Mouse (Mus musculus) urinary bladder, adult 2 months (tissue): ENCODE data around the gene Fstl4. TPM values are rescaled to one million over a fixed set of nuclear protein-coding genes. Genes with fewer than 3 reads are reported as not detected.

ENCODE experiments used
- DNase-seq: peaks from one replicate; pipeline ENCODE4 v3.0.0; 2022; ENCODE audit warnings: low spot score
- polyA plus RNA-seq: library from polyadenylated mRNA; depleted of rRNA; stranded (reverse); fragments of >200 nt; gene quantifications from 2 replicates; pipeline ENCODE4 v1.2.3, GENCODE M21; 2012

Gene Fstl4
- polyA plus RNA-seq, 1 experiment: 0.50 TPM

- no peak for DNase-seq
Measured at GRCm38 (mm10) chr11:52910788-52911187, 146.4 kb downstream of the Fstl4 start.

DNA sequence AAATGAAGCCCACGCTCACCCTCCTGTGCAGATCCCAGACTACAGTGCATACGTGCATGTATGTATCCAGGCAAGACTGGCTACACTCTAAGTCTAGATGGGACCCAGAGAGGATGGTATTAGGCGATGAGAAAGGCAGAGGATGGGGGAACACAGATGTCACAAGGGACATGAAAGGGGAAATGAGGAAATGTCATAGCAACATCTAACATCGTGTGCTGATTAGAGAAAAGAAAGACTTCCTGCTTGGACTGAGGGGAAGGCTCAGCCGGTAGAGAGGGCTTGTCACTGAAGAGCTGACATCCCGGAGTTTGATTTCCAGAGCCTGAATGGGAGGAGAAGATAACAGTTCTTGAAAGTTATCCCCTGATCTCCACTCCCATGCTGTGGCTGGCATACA lies 150.0 kb downstream of the Fstl4 start:
- no peak for DNase-seq

GRCm38 (mm10) chr11:52915648-52916047 lies 151.2 kb downstream of the Fstl4 start:
- DNase-seq: no peak

- DNase-seq: no peak
Measured at GRCm38 (mm10) chr11:52919231-52919960, 155.0 kb downstream of the Fstl4 start.

DNA sequence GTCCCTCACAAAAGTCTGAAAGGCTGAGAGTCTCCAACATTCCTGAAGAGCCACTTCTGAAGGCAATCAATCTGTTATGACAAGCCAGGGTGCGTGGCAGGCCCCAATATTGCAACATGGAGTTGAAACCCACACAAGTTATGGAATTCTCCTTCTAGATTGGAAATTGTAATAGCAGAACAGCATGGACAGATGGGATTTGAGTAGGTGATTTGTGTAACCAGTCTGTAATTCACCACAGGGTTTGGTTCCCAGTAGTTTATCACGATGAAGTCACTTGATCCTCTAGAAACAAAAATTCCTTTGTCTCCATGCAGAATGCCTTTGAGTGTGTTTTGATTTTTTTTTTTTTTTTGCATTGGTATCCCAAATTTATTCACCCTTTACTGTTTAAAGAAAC lies 159.8 kb downstream of the Fstl4 start:
- DNase-seq: no peak

DNA sequence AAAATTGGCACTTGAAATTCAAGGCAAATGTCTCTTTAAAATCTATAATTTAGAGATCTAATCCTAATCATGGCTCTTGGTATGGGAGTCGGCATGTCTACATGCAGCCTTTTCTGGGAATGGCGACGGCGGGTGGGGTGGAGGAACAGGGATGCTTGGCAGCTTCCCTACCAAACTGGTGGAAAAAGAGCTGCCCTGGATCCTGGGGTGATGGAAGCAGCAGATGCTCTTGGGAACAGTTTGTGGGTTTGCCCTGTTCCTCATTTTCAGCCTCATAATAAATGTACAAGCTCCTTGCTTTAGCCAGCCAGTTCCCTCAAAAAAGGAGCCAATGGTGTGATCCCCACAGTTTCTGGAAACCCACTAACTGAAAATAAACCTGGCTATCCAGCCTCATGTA lies 163.9 kb downstream of the Fstl4 start:
- no peak for DNase-seq

- no peak for DNase-seq
Measured at GRCm38 (mm10) chr11:52939336-52940070, 175.1 kb downstream of the Fstl4 start.

DNA sequence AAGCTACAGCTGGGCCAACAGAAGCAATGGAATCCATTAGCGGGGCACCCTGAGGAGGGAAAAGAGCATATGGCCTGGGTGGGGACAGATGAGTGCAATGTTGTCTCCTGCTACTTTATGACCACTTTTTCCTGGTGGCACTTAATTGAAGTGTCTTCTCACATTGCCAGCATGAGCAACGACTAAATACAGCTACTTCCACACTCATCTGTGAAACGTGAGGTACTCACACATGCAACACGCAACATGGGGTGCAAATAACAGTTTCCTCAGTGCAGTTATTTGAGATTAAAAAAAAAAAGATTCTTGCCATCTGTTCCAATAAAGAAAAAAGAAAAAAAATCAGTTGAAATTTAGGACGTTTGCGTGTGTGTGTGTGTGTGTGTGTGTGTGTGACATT lies 178.5 kb downstream of the Fstl4 start:
- no peak for DNase-seq

- no peak for DNase-seq
Measured at GRCm38 (mm10) chr11:52954995-52955394, 190.6 kb downstream of the Fstl4 start.

GRCm38 (mm10) chr11:52968809-52969208 lies 204.4 kb downstream of the Fstl4 start:
- no peak for DNase-seq

- no peak for DNase-seq
Measured at GRCm38 (mm10) chr11:52970396-52970795, 206.0 kb downstream of the Fstl4 start.

DNA sequence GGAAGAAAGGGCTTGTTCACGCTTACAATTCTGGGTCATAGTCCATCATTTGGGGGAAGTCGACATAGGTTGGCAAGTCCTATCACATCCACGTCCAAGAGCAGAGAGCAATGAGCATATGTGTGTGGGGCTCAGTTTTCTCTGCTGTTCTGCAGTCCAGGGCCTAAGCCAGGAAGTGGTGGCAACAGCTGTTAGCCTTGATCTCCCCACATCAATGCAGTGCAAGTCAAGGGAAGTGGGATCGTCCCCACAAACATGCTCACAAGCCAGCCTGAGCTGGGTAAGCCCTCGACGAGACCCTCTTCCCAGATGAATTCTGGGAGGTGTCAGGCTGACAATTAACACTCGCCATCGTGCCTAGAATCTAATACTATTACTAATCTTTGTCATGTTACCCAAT lies 222.6 kb downstream of the Fstl4 start:
- no peak for DNase-seq

DNA sequence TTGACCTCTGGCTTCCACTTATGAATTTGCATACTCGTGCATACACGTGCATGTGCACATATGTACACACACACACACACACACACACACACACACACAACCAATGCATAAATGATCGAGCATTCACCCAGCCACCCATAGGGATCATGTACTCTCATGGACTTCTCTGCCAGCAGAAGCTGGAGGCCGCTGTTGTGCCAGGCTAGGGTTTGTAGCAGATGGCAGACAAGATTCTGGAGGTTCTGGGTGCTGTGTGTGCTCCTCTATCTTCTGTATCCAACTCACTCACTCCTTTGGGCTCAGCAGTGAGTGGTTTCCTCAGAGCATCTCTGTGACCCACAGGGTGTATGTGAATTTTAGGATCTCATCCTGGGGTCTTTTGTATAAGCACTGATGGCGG lies 230.3 kb downstream of the Fstl4 start:
- DNase-seq: no peak

DNA sequence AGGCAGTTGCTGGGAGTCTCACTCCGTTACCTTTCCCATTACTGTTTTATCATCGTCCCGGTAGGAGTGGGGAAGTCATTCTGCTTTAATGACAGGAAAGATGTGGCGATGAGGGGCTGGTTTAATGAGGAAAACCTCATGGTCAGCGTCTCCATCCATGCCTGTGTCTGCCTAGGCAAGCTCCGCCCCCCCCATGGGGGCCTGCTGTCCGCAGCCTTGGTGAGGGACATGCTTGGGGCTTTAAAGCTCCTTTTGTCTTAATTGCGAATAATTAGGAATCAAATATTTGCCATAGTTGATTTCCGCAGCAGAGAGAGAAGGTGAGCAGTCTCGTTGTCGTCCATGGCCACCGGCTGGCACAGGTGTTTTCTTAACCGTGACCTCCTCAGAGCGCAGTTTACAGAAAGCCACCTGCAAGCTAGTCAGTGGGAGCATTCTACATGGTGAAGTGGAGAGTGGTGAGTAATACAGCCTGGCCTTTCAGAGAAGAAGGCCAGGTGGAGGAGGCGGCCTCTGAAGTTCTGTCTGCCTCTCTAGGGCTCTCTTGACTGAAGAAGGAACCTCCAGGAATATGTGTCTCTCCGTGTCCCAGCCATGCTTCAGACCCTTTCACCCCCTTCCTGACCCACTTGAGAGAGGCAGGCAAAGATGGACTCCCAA lies 232.1 kb downstream of the Fstl4 start:
- DNase-seq: peak; percentile 11

DNA sequence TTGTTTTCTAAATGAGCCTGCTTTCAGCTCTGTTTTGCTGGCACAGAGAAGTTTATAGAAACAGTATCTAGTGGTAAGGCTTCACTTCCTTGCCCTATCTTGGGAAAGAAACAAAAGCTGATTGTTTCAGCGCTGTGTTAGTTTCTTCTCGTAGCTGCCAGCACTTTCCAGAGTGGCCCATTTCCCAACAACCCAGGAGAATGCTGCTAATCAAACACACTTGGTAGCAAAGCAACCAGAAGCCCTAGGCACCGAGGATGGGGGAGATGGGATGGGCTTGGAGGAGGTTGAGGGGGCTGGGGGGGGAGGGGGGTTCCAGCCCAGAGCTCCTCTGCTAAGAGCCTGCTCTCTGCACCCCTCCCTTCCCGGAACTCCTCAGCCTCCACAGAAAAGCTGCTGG lies 233.0 kb downstream of the Fstl4 start:
- DNase-seq: no peak

DNA sequence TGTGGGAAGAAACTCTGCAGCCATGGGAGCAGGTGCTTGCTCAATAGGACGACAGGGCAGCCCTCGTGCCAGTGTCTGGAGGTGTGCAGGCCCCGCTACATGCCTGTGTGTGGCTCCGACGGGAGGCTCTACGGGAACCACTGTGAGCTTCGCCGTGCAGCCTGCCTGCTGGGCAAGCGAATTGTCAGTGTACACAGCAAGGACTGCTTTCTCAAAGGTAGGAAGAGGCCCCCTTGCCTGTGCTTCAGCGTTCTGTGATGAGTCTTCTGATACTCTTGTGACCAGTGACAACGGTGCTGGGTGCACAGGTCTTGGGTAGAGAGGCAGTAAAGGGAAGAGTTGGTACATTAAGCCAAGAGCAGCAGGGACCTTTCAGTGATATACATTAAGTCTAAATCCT lies 235.8 kb downstream of the Fstl4 start:
- DNase-seq: no peak

- DNase-seq: no peak
Measured at GRCm38 (mm10) chr11:53003361-53003760, 238.9 kb downstream of the Fstl4 start.

- DNase-seq: no peak
Measured at GRCm38 (mm10) chr11:53003811-53004210, 239.4 kb downstream of the Fstl4 start.

DNA sequence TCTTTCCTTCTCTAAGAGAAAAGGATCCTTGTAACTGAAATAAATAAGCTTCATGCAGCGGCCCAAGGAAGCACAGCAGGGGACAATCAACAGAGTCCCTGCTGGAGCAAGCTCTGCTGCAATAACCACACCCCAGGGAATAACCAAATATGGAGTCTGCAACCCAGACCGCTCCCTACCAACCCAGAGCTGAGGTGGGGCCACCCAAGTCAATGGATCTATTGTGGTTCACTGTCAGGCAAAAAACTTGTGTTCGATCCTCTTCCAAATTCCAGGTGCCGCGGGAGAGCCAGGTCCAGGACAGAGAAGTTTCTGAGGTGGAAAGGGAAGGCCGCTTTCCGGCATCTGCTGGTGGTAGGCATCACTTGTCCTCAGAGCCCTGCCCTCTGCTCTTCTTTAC lies 245.2 kb downstream of the Fstl4 start:
- no peak for DNase-seq

DNA sequence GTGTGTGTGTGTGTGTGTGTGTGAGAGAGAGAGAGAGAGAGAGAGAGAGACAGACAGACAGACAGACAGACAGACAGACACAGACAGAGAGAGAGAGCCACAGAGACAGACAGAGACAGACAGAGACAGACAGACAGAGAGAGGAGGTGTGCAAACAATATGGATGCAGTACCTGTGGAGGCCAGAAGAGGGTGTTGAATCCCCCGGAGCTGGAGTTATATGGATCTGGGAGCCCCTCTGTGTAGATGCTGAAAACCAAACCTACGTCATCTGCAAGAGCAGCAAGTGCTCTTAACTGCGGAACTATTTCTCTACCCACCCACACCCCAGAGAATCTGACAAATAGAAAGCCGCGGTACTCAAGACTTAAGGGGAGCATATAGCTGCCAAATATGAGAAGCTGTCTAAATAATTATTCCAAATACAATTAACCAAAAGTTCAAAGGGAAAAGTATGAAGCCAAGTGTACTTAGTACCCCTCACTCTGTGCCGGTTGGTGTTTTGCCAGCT lies 247.6 kb downstream of the Fstl4 start:
- no peak for DNase-seq

GRCm38 (mm10) chr11:53013906-53014305 lies 249.5 kb downstream of the Fstl4 start:
- DNase-seq: no peak

- no peak for DNase-seq
Measured at GRCm38 (mm10) chr11:53016358-53017021, 252.1 kb downstream of the Fstl4 start.
